In the genomic region with DNA sequence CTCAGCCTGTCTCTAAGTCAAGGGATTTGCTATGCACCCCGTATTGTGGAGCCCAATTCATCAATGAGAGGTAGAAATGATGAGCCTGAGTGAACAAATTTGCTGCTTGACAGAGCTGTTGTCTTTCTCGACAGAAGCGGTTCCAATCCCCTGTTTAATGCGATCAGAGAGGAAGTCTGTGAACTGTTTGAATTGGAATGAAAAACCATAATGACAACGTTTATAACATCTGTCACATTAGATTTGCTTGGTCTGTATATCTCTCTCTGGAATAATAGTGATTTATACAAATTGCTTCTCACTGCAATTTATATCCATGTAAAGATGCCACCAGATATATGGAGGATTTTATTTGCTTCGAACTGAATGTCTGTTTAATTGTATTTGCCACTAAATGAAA, we compare ENCODE assay signal across 29 mouse cellular contexts.
DNase-seq lines count a peak whose midpoint lies in the region; ATAC-seq lines count a peak whose summit lies in the region.
"Had no signal": no experiment of that assay in that cellular context is flagged by ENCODE, and none has a peak within 500 bp of the region (broad histone marks: within the 10 kb centered on the region; RNA-seq: fewer than 3 reads in every experiment).

No protein-coding gene starts in this region.

- no peak overlapping the region for H3K9ac ChIP-seq in hindbrain, embryonic 13.5 days
- H3K9ac ChIP-seq in hindbrain, embryonic 16.5 days (ENCODE audit: low read depth, low read length) = no peak overlapping the region
- H3K9ac ChIP-seq in limb, embryonic 13.5 days = no peak overlapping the region
- H3K9ac ChIP-seq in neural tube, embryonic 13.5 days = no peak overlapping the region
- H3K9ac ChIP-seq: embryonic facial prominence, embryonic 13.5 days; forebrain, embryonic 12.5 days; hindbrain, embryonic 12.5 days; intestine, embryonic 15.5 days had no signal

- 47% methylated on average over 6 of the region's 6 CpGs for WGBS in hindbrain, embryonic 13.5 days
- 39% methylated on average over 6 of the region's 6 CpGs for WGBS in hindbrain, embryonic 16.5 days
- 72% methylated on average over 6 of the region's 6 CpGs for WGBS in limb, embryonic 13.5 days
- 85% methylated on average over 6 of the region's 6 CpGs for WGBS in limb, embryonic 10.5 days
- 42% methylated on average over 6 of the region's 6 CpGs for WGBS in neural tube, embryonic 13.5 days

- H3K36me3 ChIP-seq in hindbrain, embryonic 13.5 days = no peaks in the 10 kb centered on the region
- H3K36me3 ChIP-seq in hindbrain, embryonic 16.5 days (ENCODE audit: control insufficient read depth, insufficient read depth, low read length) = no peaks in the 10 kb centered on the region
- H3K36me3 ChIP-seq in limb, embryonic 13.5 days = no peaks in the 10 kb centered on the region
- H3K36me3 ChIP-seq in limb, embryonic 10.5 days = no peaks in the 10 kb centered on the region
- no peaks in the 10 kb centered on the region for H3K36me3 ChIP-seq in neural tube, embryonic 13.5 days
- H3K36me3 ChIP-seq: embryonic facial prominence, embryonic 10.5 days; embryonic facial prominence, embryonic 13.5 days; forebrain, embryonic 12.5 days; G1E; hindbrain, embryonic 12.5 days; intestine, embryonic 15.5 days had no signal

- ATAC-seq in hindbrain, embryonic 13.5 days (ENCODE audit: low FRiP score) = peak; percentile 63
- ATAC-seq in hindbrain, embryonic 16.5 days = no peak
- ATAC-seq in limb, embryonic 13.5 days (ENCODE audit: low FRiP score, low read depth) = 0 out of 2 replicates have a peak, but pooled peaks have one; percentile 36
- ATAC-seq in neural tube, embryonic 13.5 days (ENCODE audit: low read depth) = 0 out of 2 replicates have a peak, but pooled peaks have one; percentile 32
- ATAC-seq: forebrain, embryonic 16.5 days; intestine, embryonic 15.5 days; Patski had no signal

- H3K27me3 ChIP-seq in hindbrain, embryonic 13.5 days = no peaks in the 10 kb centered on the region
- H3K27me3 ChIP-seq in hindbrain, embryonic 16.5 days (replicated peaks; ENCODE audit: control insufficient read depth, insufficient read depth, low read length) = no peaks in the 10 kb centered on the region
- H3K27me3 ChIP-seq in limb, embryonic 13.5 days = no peaks in the 10 kb centered on the region
- no peaks in the 10 kb centered on the region for H3K27me3 ChIP-seq in limb, embryonic 10.5 days (ENCODE audit: low read depth, poor library complexity, severe bottlenecking)
- no peaks in the 10 kb centered on the region for H3K27me3 ChIP-seq in neural tube, embryonic 13.5 days
- H3K27me3 ChIP-seq: CH12.LX; embryonic facial prominence, embryonic 13.5 days; forebrain, embryonic 12.5 days; hindbrain, embryonic 12.5 days; intestine, embryonic 15.5 days; Patski had no signal

- no peaks in the 10 kb centered on the region for H3K4me1 ChIP-seq in hindbrain, embryonic 13.5 days (replicated peaks)
- no peaks in the 10 kb centered on the region for H3K4me1 ChIP-seq in hindbrain, embryonic 16.5 days (ENCODE audit: control insufficient read depth, insufficient read depth, low read depth, low read length)
- no peaks in the 10 kb centered on the region for H3K4me1 ChIP-seq in limb, embryonic 13.5 days
- 0 out of 2 replicates have a peak, but pooled peaks cover 2% of the 10 kb centered on the region for H3K4me1 ChIP-seq in limb, embryonic 10.5 days
- H3K4me1 ChIP-seq in neural tube, embryonic 13.5 days (replicated peaks) = 0 out of 2 replicates have a peak, but pooled peaks cover 6% of the 10 kb centered on the region
- H3K4me1 ChIP-seq: embryonic facial prominence, embryonic 10.5 days; embryonic facial prominence, embryonic 13.5 days; forebrain, embryonic 12.5 days; hindbrain, embryonic 12.5 days; intestine, embryonic 15.5 days had no signal

- no peaks in the 10 kb centered on the region for H3K9me3 ChIP-seq in hindbrain, embryonic 13.5 days
- H3K9me3 ChIP-seq in hindbrain, embryonic 16.5 days (ENCODE audit: control insufficient read depth, low read length) = no peaks in the 10 kb centered on the region
- H3K9me3 ChIP-seq in limb, embryonic 13.5 days = no peaks in the 10 kb centered on the region
- H3K9me3 ChIP-seq in limb, embryonic 10.5 days (replicated peaks) = no peaks in the 10 kb centered on the region
- H3K9me3 ChIP-seq in neural tube, embryonic 13.5 days = no peaks in the 10 kb centered on the region
- H3K9me3 ChIP-seq: embryonic facial prominence, embryonic 10.5 days; embryonic facial prominence, embryonic 13.5 days; forebrain, embryonic 12.5 days; G1E; hindbrain, embryonic 12.5 days; intestine, embryonic 15.5 days had no signal

- no peak for DNase-seq in limb, embryonic 10.5 days (ENCODE audit: low spot score)
- DNase-seq in neural tube, embryonic 10.5 days (ENCODE audit: extremely low spot score, low spot score) = no peak
- peak; percentile 41 for DNase-seq in retina, postnatal 1 day
- DNase-seq in spleen, adult 18-20 months = no peak
- DNase-seq: adrenal gland, postnatal 10 days; adrenal gland, postnatal 36 days; B cell, adult 2 months; cerebellum, adult 11-12 months; cerebellum, adult 8-10 months; cerebellum, postnatal 10 days; cerebellum, postnatal 36 days; embryo, embryonic 11 days; gastrocnemius, postnatal 10 days; gastrocnemius, postnatal 36 days had no signal

- no peak overlapping the region for H3K27ac ChIP-seq in hindbrain, embryonic 13.5 days
- H3K27ac ChIP-seq in hindbrain, embryonic 16.5 days (ENCODE audit: low read depth, low read length) = no peak overlapping the region
- no peak overlapping the region for H3K27ac ChIP-seq in limb, embryonic 13.5 days
- H3K27ac ChIP-seq in limb, embryonic 10.5 days = no peak overlapping the region
- no peak overlapping the region; the same call in 1 of the 2 replicates for H3K27ac ChIP-seq in neural tube, embryonic 13.5 days (replicated peaks)
- H3K27ac ChIP-seq: embryonic facial prominence, embryonic 10.5 days; embryonic facial prominence, embryonic 13.5 days; forebrain, embryonic 12.5 days; hindbrain, embryonic 12.5 days; intestine, embryonic 15.5 days had no signal

- H3K4me3 ChIP-seq in hindbrain, embryonic 13.5 days = no peak overlapping the region
- no peak overlapping the region for H3K4me3 ChIP-seq in hindbrain, embryonic 16.5 days (ENCODE audit: low read length)
- no peak overlapping the region for H3K4me3 ChIP-seq in limb, embryonic 13.5 days
- no peak overlapping the region for H3K4me3 ChIP-seq in limb, embryonic 10.5 days
- H3K4me3 ChIP-seq in neural tube, embryonic 13.5 days = no peak overlapping the region
- H3K4me3 ChIP-seq: embryonic facial prominence, embryonic 10.5 days; embryonic facial prominence, embryonic 13.5 days; erythroblast, embryonic 14.5 days; forebrain, embryonic 12.5 days; hindbrain, embryonic 12.5 days; intestine, embryonic 15.5 days had no signal

- H3K4me2 ChIP-seq in hindbrain, embryonic 13.5 days = no peak overlapping the region
- no peak overlapping the region for H3K4me2 ChIP-seq in hindbrain, embryonic 16.5 days (ENCODE audit: low read length)
- no peak overlapping the region for H3K4me2 ChIP-seq in limb, embryonic 13.5 days (replicated peaks)
- no peak overlapping the region for H3K4me2 ChIP-seq in neural tube, embryonic 13.5 days
- H3K4me2 ChIP-seq: embryonic facial prominence, embryonic 13.5 days; forebrain, embryonic 12.5 days; heart, embryonic 11.5 days; hindbrain, embryonic 12.5 days; intestine, embryonic 15.5 days had no signal
